Mouse (Mus musculus) left cerebral cortex, postnatal 36 days (tissue): ENCODE data around the gene Pepd. TPM values are rescaled to one million over a fixed set of nuclear protein-coding genes. Genes with fewer than 3 reads are reported as not detected.
A peak's percentile ranks its signal among the peaks of the same experiment; 100 is the strongest.

Experiments used
- DNase-seq, 2 experiments: peaks; one replicate each; pipeline ENCODE4 v3.0.0; 2021 to 2022; ENCODE audit warnings: low spot score in 2 of 2, mixed read lengths in 1 of 2
- intact Hi-C: fragments of 180-260 bp; cut with DNase I; formaldehyde crosslinking; loops from one replicate; pipeline ENCODE4 v1.15.1; 2025
- total RNA-seq, 2 experiments: library from RNA; stranded (reverse); gene quantifications; 2 replicates each; pipeline ENCODE4 v1.2.3; 2021

The Pepd gene
- 10 to 100 TPM; 29.5 to 31.3 TPM for total RNA-seq

DNA sequence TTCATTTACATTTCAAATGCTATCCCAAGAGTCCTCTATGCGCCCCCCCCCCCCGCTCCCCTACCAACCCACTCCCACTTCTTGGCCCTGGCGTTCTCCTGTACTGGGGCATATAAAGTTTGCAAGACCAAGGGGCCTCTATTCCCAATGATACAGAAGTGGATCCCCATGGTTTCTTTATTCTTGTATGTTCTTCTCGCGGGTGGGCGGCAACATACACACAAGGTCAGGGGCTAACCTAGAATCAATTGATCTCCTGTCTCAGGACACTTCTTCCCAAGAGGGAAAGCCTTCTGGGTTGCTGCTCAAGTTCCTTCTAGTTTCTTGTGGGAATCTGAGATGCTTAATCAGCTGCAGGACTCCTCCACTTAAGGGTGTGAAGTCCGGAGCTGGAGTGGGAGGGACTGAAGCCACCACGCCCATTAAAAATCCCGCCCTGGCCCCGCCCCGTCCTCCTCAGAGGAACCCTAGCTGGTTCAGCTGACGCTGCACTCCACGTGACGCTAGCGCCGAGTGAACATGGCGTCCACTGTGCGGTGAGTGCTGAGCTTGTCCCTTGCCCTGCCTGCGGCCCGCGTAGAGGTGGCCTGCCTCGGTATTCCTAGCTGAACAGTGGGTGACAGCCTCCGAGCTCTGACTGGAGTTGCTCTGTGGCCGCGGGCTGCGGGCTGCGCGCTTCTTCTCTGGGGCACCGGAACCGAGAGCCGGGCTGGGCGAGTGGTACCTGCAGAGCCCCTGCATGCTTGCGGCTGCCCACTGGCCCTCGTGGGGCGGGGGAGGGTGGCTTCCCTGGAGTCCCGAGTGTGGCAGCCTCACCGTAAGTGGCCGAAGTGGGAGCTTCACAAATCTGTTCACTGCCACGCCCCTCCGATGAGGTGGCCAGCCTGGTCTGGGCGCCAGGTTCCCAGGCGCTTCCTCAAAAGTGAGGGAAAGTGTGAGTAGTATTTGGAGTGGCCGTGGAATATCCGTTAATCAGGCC lies at the start of gene Pepd:
Gene Pepd (plus strand): TSS at position 461 of the 979 bp plus-strand sequence.
- DNase-seq: peak; percentile 75 to 84
- intact Hi-C loops: loop anchor here (10.0 kb wide), 1 partner anchor 237 kb away; no protein-coding TSS in a partner anchor

DNA sequence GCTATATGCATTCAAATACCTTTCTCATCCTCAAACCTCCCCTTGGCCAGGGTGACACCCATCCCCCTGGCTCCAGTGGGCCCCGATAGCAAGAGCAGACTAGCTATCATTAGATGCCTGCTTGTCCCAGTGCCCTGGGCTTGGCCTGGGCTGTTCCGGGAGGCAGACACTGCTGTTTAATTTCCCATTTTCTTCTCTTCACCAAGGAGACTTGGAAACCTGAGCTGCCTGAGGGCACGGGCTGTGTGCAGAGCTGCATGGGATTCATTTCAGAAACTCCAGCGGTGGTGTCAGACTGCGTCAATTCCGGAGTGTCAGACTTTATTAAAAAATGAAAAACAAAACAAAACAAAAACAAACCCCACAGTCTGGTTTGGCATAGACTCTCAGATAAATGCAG lies 44.9 kb upstream of the Pepd start:
- intact Hi-C loops: no loop called here
- DNase-seq: no peak

DNA sequence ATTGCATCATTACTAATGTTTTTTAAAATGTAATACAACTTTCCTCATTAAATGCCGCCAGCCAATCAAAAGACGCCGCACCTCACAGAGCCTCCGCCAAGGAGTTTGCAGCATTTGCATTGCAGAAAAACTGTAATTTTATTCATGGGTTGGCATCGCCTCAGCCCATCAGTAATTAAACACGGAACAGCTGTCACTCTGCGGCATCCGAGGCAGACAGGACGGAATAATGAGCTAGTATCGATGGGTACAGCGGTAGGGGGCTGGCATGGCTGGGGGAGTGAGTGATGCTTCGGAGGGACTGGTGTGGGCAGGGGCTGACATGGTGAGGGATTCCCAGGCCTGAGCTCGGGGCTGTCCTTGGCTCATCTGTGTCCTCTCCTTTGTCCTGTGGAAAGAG lies 42.5 kb upstream of the Pepd start:
- peak in 1 of 2 experiments; percentile 5 for DNase-seq
- intact Hi-C loops: no loop called here

DNA sequence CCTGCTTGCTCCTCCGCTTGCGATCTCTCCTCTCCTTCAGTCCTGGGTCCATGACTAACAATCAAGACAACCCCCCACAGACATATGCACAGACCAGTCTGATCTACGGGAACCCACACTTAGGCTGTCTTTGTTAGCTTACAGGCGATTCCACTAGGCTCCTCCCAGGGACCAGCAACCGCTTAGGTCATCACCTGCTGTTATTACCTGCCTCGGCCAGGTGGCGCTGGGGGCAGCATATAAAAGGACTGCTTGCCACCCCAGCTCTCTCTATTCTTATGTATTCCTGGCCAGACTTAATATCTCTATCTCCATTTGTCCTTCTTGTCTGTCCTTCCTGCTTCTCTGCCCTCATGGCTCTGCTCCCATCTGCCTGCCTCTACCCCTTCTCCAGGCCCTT lies 35.4 kb upstream of the Pepd start:
- intact Hi-C loops: no loop called here
- no peak for DNase-seq

DNA sequence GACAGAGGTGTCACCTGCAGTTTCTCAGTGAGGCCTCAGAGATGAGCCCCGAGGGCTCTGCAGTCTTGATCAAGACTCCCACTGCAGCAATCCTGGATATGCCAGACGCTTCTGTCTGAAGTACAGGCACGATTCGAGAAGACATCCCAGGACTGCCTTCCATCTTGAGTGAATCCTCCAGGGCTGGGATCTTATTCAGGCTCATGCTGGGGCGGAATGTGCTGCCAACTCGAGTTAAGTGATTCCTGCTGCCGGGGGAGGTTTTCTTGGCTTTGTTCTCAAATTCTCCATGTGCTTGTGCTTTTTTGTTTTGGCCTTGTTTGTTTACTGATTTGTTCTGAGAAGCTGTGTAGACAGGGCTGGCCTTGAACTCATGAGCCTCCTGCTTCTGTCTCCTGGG lies 34.4 kb upstream of the Pepd start:
- intact Hi-C loops: no loop called here
- peak in 1 of 2 experiments; percentile 20 for DNase-seq

DNA sequence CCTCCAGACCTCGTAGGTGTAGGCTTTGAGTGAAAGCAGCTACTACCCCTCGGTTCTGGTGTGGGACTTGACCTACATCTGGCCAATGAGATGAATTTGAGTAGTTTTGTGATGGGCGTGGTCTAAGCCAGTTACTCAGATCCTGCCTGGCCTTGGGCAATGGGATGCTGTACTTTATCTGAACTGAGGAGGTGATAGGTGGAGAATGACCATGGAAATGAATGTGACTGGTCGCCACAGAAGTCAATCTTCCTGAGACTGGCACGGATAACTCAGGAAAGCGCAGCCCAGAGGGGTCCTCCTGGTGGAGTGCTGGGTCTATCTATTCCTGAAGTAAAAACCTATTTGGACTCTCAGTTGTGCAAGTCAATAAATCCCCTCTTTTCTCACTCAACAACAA lies 23.7 kb upstream of the Pepd start:
- intact Hi-C loops: no loop called here
- no peak for DNase-seq

DNA sequence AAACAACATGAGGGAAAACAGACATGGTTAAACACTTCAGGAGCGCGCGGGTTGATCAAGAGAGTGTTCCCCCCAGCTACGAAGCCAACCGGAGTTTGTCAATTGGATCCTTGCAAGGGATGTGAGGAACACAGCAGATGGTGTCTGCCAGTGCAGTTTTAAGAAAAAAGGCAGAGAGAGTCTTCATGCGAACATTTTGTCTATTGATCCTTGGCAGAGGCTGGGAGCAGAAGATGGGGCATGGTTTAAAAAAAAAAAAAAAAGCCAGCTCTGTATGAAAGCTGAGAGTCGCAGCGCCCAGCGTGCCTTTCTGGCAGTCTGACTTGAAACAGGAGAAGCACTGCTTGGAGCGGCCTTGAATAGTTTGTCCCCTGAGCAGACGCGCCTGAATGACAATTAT lies 23.3 kb upstream of the Pepd start:
- peak; percentile 13 to 23 for DNase-seq
- intact Hi-C loops: no loop called here

DNA sequence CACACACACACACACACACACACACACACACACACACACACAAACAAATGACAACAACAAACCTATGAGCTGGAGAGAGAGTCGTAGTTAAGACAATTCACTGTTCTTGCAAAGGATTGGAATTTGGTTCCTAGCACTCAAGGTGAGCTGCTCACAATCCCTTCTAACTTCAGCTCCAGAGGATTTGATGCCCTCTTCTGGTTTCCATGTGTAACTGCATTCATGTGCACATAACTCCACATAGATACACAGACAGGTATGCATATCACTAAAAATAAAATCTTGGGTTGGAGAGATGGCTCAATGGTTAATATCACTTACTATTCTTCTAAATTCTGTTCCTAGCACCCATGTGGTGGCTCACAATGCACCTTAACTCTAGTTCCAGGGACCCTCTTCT lies 19.3 kb upstream of the Pepd start:
- no peak for DNase-seq

DNA sequence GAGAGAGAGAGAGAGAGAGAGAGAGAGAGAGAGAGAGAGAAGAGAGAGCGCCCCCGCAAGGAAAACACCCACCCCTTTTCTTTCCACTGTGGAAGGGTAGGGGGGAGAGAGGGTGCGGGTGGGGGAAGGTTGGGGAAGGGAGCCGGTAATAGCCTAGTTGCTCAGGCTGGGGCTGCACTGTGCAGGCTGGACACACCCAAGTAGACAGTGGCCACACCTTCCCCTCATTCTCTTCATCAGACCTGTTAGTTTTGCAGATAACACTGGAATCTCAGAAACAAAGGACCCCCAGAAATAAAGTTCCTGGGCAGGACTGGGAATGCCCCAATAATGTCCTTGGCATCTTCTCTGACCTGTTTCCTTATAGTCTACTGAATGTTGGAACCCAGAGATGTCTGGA lies 15.7 kb upstream of the Pepd start:
- no peak for DNase-seq
- intact Hi-C loops: no loop called here

More for the DNA sequence above, 19.3 kb upstream of the Pepd start:
- intact Hi-C loops: no loop called here

DNA sequence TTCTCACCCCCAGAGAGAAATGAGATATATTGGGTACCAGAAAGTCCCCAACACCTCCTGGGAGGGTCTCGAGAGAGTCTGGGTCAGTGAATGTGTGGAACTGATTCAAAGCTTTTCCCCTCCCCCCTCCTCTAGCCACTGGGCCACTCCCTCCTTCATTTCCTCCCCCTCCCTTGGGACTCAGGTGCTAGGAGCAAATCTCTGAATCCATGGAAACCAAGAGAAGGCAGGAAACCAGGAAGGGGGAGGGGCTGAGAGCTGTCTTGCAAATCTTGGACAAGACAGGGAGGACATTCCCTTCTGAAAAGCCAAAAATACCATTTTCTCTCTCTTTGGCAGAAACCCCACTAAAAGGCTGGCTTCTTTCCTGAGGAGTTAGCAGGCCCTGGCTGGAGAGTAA lies 15.1 kb upstream of the Pepd start:
- intact Hi-C loops: no loop called here
- DNase-seq: no peak

DNA sequence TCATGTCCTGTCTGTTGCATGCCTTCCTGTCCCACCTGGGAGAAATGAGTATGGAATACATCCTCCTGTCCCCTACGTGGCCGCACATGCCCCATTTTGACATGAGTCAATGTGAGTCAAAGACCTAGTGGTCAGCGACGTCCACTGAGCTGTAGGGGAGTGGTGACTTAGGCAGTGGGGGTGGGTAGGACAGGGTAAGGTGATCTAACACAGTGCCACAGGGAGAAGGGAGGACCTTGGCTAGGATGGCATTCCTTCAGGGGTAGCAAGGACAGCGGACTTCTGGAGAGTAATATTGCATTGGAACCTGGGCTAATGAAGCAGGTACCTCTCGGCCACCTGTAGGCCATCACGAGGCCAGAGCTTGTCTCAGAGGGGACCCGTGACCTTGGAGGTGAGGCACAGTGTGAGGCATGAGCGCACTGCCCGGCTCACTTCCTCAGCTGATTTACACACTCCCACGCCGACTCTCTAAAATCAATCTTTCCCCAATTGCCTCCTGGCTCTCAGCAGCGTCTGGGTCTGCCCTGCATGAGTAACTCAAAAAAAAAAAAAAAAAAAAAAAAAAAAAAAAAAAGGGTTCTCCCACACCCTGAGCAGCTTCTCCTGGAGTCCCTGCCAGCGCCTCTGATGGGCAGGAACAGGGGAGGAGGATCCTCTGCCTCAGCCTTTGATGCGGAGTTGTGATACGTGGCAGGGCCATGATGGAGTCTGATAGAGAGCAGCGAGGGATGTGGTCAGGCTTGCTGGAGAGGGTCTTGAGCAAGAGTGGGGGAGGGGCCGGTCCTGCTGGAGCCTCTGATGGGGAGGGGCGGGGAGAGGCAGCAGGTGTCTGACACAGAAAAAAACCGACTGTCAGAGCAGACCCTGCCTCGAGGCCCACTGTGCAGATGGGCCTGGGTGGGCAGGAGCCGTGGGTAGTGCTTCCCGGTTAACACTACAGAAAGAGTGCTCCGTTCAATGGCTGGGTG lies 1.8 kb upstream of the Pepd start:
- DNase-seq: peak in 1 of 2 experiments; percentile 44
- intact Hi-C loops: loop anchor here (10.0 kb wide), 1 partner anchor 236 kb away; no protein-coding TSS in a partner anchor

DNA sequence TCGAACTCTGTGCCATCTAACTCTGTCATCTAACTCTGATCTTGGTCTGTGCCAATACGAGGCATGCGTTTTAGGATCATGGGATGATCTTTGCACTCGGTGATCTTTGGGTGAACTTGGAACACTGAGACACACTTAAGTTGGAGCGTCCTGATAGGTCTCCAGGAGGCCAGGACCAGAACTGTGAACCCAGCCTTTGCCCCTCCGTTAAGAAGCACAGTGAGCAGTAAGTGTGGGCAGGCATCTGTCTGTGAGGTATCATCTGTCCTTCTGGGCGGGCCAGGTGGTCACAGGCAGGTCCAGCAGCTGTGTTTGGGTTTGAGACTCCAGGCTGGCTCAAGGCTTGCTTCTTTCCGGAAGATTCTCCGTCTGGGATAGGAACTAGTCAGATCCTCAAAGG lies 1.8 kb downstream of the Pepd start:
- intact Hi-C loops: loop anchor here (10.0 kb wide), 1 partner anchor 239 kb away; no protein-coding TSS in a partner anchor

DNA sequence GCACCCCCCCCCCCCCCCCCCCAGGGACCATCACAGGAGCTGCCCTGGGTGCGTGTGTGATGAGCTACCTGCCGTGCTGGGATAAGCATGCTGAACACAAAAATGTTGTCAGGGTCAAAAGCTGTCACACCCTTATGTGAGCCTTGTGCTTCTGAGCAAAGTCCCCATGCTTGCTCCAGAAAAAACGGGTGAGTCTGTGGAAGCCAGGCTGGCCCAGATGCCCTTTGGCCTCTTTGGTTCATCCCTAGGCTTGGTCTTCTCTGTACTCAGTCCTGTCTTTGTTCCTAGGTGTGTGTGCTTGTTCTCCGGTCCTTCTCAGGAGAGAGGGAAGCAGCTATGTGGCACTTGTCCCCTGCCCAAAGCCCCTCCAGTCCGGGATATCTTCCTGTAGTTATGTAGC lies 3.4 kb downstream of the Pepd start:
- intact Hi-C loops: loop anchor here (10.0 kb wide), 1 partner anchor 241 kb away; no protein-coding TSS in a partner anchor
- DNase-seq: no peak

More for the DNA sequence above, 1.8 kb downstream of the Pepd start:
- DNase-seq: no peak

DNA sequence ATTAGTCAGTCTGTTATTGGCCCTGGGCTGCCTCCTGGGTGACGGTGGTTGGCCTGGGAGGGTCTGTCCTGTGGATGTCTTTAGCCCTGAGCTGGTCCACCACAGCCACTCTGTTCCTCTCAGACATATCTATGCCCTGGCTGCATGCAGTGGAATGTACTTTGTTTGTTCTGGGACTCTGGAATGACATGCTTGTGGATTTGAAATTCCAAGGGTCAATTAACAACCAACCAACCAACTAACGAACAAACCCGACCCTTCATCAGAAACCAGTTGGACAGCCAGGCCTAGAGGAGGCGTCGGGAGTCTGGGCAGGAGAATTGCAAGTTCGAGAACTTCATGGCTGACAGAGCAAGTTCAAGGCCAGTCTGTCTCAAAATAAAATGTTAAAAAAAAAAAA lies 5.4 kb downstream of the Pepd start:
- intact Hi-C loops: loop anchor here (10.0 kb wide), 1 partner anchor 243 kb away; no protein-coding TSS in a partner anchor
- DNase-seq: no peak

DNA sequence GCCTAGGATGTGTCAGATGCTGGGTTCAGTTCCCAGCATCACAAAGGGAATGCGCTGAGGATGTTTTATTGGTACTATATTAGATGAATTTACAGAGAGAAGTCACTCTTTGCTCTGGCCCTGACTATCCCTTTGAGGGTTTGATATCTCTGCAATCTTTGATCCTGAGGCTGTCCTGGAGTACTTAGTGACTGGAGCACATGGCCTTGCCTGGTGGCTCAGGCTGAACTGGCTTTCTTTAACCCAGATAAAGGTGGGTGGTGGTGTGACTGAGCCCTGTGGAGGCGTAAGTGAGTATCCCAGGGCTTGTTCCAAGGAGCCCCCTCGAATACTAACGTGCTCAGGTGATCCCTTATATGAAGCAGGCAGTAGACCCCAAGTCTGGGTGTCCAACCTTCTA lies 5.8 kb downstream of the Pepd start:
- no peak for DNase-seq
- intact Hi-C loops: loop anchor here (10.0 kb wide), 1 partner anchor 243 kb away; no protein-coding TSS in a partner anchor

DNA sequence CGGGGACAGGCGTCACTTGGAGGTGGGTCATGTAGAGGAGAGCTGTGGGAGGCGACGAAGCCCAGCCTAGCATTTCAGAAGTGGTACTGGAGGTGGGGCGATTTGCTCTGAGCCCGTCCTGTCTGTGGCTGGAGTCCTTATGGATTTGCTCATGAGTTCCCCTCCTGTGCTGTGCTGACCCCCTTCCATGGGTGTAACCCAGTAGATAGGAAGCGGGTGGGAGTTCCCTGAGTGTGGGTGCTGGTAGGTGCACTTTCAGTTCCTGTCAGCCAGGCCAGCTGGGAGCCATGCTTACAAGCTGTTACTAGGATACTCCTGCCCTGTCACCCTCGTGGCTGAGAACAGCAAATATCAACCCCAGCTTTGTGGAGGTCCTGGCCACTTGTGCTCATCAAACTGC lies 6.2 kb downstream of the Pepd start:
- intact Hi-C loops: loop anchor here (10.0 kb wide), 1 partner anchor 244 kb away; no protein-coding TSS in a partner anchor
- DNase-seq: no peak

DNA sequence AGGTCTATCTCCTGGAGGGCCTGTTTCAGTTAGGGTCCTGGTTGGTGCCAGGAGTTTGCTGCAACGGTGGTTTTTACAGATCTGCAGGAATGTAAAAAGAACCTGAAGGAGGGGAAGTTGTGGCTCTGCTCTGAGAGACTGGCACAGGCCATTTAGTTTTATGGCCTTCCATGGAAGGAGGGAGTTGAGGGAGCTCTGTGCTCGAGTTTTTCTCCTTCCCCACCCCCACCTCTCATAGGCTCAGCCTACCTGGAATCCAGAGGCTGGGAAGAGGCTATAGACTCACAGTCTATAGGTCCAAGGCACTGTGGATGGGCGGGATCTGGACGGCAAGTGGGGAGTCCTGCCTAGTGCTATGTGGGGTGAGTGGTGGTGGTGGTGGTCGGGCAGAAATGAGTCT lies 6.9 kb downstream of the Pepd start:
- intact Hi-C loops: loop anchor here (10.0 kb wide), 1 partner anchor 244 kb away; no protein-coding TSS in a partner anchor
- DNase-seq: no peak

DNA sequence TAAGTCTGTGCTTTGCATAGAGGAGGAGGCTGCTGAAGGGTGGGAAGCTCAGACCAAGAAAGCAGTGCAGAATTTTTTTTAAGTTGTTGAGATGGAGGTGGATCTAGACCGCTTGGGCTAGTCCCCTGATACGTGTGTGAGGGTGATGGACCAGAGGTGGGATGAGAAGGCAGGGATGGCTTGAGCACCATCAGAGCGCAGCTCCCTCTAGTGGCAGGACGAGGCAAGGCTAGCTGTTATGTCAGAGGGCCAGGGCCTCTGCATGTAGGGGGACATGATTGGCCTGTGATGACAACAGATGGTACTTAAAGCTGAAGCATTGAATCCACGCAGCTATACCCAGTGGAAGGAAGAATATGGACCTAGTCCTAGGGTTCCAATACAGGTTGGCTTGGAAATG lies 7.6 kb downstream of the Pepd start:
- no peak for DNase-seq
- intact Hi-C loops: loop anchor here (10.0 kb wide), 1 partner anchor 245 kb away; no protein-coding TSS in a partner anchor

DNA sequence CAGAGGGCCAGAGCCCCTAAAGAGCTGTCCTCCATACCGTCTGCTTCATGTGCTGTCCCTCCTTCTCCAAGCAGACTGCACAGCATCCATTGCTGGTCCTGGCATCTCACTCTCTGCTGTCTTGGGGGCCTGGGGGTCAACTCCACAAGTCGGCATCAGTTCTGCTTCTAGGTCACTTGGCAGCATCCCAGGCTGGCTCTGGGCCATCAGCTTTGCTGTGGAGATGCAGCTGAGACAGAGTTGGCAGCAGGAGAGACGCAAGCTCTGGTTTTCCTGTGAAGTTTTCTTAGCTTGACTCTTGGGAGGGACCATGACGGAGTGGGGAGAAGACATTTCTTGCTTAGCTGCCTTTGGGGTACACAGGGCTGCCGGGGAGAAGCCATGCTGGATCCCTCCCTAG lies 13.0 kb downstream of the Pepd start:
- intact Hi-C loops: no loop called here
- DNase-seq: no peak

DNA sequence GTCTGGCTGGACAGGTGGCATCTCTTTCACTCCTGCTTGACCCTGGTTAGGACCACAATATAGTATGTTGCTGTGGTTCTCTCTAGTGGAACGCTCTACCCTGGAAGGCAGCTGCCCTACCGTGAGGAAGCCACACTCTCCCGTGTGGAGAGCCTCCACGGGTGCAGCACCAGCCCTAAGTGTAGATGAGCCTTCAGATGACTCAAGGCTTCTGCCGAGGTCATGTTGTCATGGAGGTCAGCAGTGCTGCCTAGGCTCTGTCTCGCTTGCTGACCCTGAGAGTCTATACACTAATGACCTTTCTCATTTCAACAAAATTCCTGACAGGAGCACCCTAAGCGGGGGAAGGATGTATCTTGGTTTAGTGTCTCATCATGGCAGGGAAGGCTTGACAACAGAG lies 13.8 kb downstream of the Pepd start:
- intact Hi-C loops: no loop called here

More for the DNA sequence above, 13.8 kb downstream of the Pepd start:
- DNase-seq: no peak
